Mouse (Mus musculus) hindbrain, embryonic 11.5 days (tissue): Measurements from ENCODE around the gene Gm10153. TPM values are rescaled to one million over a fixed set of nuclear protein-coding genes. Genes with fewer than 3 reads are reported as not detected.
"Not testable (repeated sequence)": the region's sequence is repeated elsewhere in the genome, so short reads cannot be mapped to it uniquely, and the experiment has no call there.

Source experiments
- ATAC-seq: fragments of 200-750 bp; cut with Nextera tagmentation; 2 replicates; pipeline ENCODE4 v1.8.0; 2017; ENCODE audit warnings: mild to moderate bottlenecking, moderate TSS enrichment, moderate library complexity; ENCODE audit not compliant: low FRiP score
- DNase-seq: peaks from one replicate; pipeline ENCODE4 v3.0.0-alpha.2; 2015; ENCODE audit warnings: low spot score
- H3K27ac ChIP-seq: fragments of 300-500 bp; sonication (generic); 2 replicates; pipeline ENCODE4 v1.5.1; 2014; ENCODE audit warnings: mild to moderate bottlenecking, low read depth, low read length
- H3K27me3 ChIP-seq: fragments of 300-500 bp; sonication (generic); 2 replicates; pipeline ENCODE4 v1.6.1; 2014; ENCODE audit warnings: mild to moderate bottlenecking, low read length, moderate library complexity, mixed read lengths; ENCODE audit not compliant: control insufficient read depth, insufficient read depth
- H3K36me3 ChIP-seq: fragments of 300-500 bp; sonication (generic); 2 replicates; pipeline ENCODE4 v1.6.1; 2014; ENCODE audit warnings: mild to moderate bottlenecking, low read length, moderate library complexity, mixed read lengths; ENCODE audit not compliant: control insufficient read depth, insufficient read depth
- H3K4me1 ChIP-seq: fragments of 300-500 bp; sonication (generic); replicated peaks from 2 replicates; pipeline ENCODE4 v1.6.1; 2014; ENCODE audit warnings: low read length, mixed read lengths; ENCODE audit not compliant: control insufficient read depth, insufficient read depth
- H3K4me2 ChIP-seq: fragments of 300-500 bp; sonication (generic); replicated peaks from 2 replicates; pipeline ENCODE4 v1.6.1; 2014; ENCODE audit warnings: mild to moderate bottlenecking, low read depth, low read length
- H3K4me3 ChIP-seq: fragments of 300-500 bp; sonication (generic); 2 replicates; pipeline ENCODE4 v1.5.1; 2014; ENCODE audit warnings: low read depth, low read length
- H3K9ac ChIP-seq: fragments of 300-500 bp; sonication (generic); 2 replicates; pipeline ENCODE4 v1.6.1; 2014; ENCODE audit warnings: low read depth, low read length
- H3K9me3 ChIP-seq: fragments of 300-500 bp; sonication (generic); 2 replicates; pipeline ENCODE4 v1.6.1; 2016; ENCODE audit warnings: low read length; ENCODE audit not compliant: control insufficient read depth
- WGBS: fragments of 180-500 bp; shearing (Covaris S2); extraction: QIAGEN DNeasy Blood & Tissue Kit; methylation state at CpG from one replicate; pipeline ENCODE4 v1.1.7; 2014; 5-methylcytosine and 5-hydroxymethylcytosine counted together
- polyA plus RNA-seq: library from polyadenylated mRNA; unstranded; fragments of >200 nt; fragmentation: Nextera tagmentation; extraction: Ambion mirVana; gene quantifications from 2 replicates; pipeline ENCODE4 v1.2.1, GENCODE M21; 2014

Gm10153 gene
- polyA plus RNA-seq, 1 experiment from 2014 or later: not detected

GRCm38 (mm10) chr7:142155308-142155707 lies 34.9 kb downstream of the Gm10153 start:
- H3K4me3 ChIP-seq: no peak overlapping the region
- no peaks in the 10 kb centered on the region for H3K4me1 ChIP-seq
- H3K9me3 ChIP-seq: no peaks in the 10 kb centered on the region
- H3K36me3 ChIP-seq: no peaks in the 10 kb centered on the region
- no peak for ATAC-seq
- DNase-seq: no peak
- no peak overlapping the region for H3K4me2 ChIP-seq
- 76% methylated on average over 1 of the region's 1 CpGs for WGBS
- H3K9ac ChIP-seq: no peak overlapping the region
- no peak overlapping the region for H3K27ac ChIP-seq
- no peaks in the 10 kb centered on the region for H3K27me3 ChIP-seq

GRCm38 (mm10) chr7:142152191-142152590 lies 38.0 kb downstream of the Gm10153 start:
- Histone ChIP-seq H3K4me1 (no peaks in the 10 kb centered on the region), H3K9ac (no peak overlapping the region), H3K9me3 (no peaks in the 10 kb centered on the region), H3K4me2 (no peak overlapping the region), H3K27ac (no peak overlapping the region), H3K27me3 (no peaks in the 10 kb centered on the region), H3K36me3 (no peaks in the 10 kb centered on the region), H3K4me3 (no peak overlapping the region)
- 84% methylated on average over 4 of the region's 4 CpGs for WGBS
- DNase-seq (no peak), ATAC-seq (no peak)

GRCm38 (mm10) chr7:142148633-142149032 lies 41.6 kb downstream of the Gm10153 start:
- ATAC-seq: no peak
- DNase-seq: no peak
- Histone ChIP-seq H3K4me2 (no peak overlapping the region), H3K9ac (no peak overlapping the region), H3K36me3 (no peaks in the 10 kb centered on the region), H3K4me1 (no peaks in the 10 kb centered on the region), H3K4me3 (no peak overlapping the region), H3K27ac (no peak overlapping the region), H3K27me3 (no peaks in the 10 kb centered on the region), H3K9me3 (no peaks in the 10 kb centered on the region)

- peak; percentile 75 for DNase-seq
- 0% methylated on average over 1 of the region's 1 CpGs for WGBS
- Histone ChIP-seq H3K27ac (no peak overlapping the region), H3K27me3 (no peaks in the 10 kb centered on the region), H3K36me3 (no peaks in the 10 kb centered on the region), H3K9ac (no peak overlapping the region), H3K9me3 (no peaks in the 10 kb centered on the region), H3K4me3 (no peak overlapping the region), H3K4me1 (no peaks in the 10 kb centered on the region), H3K4me2 (no peak overlapping the region)
- no peak for ATAC-seq
Measured at GRCm38 (mm10) chr7:142146033-142146432, 44.2 kb downstream of the Gm10153 start.

- no peaks in the 10 kb centered on the region for H3K27me3 ChIP-seq
- no peaks in the 10 kb centered on the region for H3K9me3 ChIP-seq
- no peak overlapping the region for H3K4me3 ChIP-seq
- H3K9ac ChIP-seq: no peak overlapping the region
- DNase-seq (no peak), ATAC-seq (no peak)
- 57% methylated on average over 4 of the region's 4 CpGs for WGBS
- no peak overlapping the region for H3K4me2 ChIP-seq
- no peak overlapping the region for H3K27ac ChIP-seq
- no peaks in the 10 kb centered on the region for H3K4me1 ChIP-seq
- H3K36me3 ChIP-seq: no peaks in the 10 kb centered on the region
Measured at GRCm38 (mm10) chr7:142145413-142145940, 44.7 kb downstream of the Gm10153 start.

- Histone ChIP-seq H3K36me3 (no peaks in the 10 kb centered on the region), H3K4me2 (no peak within 1 kb of the TSS), H3K27ac (no peak within 1 kb of the TSS), H3K27me3 (no peaks in the 10 kb centered on the region), H3K9ac (no peak within 1 kb of the TSS), H3K9me3 (no peaks in the 10 kb centered on the region), H3K4me1 (no peaks in the 10 kb centered on the region), H3K4me3 (no peak within 1 kb of the TSS)
- 75% methylated on average over 1 of the region's 1 CpGs for WGBS
- ATAC-seq (no peak), DNase-seq (no peak)
Measured at GRCm38 (mm10) chr7:142144507-142144906, 45.7 kb downstream of the Gm10153 start, which contains the start of gene Gm45337. Gene Gm45337 (minus strand): TSS chr7:142144607.

GRCm38 (mm10) chr7:142143506-142144010 lies 46.6 kb downstream of the Gm10153 start:
- not testable (repeated sequence) for H3K27ac ChIP-seq, H3K4me1 ChIP-seq, ATAC-seq, H3K36me3 ChIP-seq, H3K4me2 ChIP-seq, DNase-seq, H3K9me3 ChIP-seq, H3K4me3 ChIP-seq, H3K27me3 ChIP-seq, H3K9ac ChIP-seq
- WGBS: 61% methylated on average over 1 of the region's 1 CpGs

GRCm38 (mm10) chr7:142140696-142141095 lies 49.5 kb downstream of the Gm10153 start:
- no peak for ATAC-seq
- H3K4me1 ChIP-seq: no peaks in the 10 kb centered on the region
- WGBS: 61% methylated on average over 1 of the region's 1 CpGs

More at GRCm38 (mm10) chr7:142140696-142141095, 49.5 kb downstream of the Gm10153 start:
- H3K27ac ChIP-seq: no peak overlapping the region
- H3K36me3 ChIP-seq: no peaks in the 10 kb centered on the region
- H3K9ac ChIP-seq: no peak overlapping the region
- DNase-seq: no peak
- no peak overlapping the region for H3K4me3 ChIP-seq
- H3K4me2 ChIP-seq: no peak overlapping the region
- H3K9me3 ChIP-seq: no peaks in the 10 kb centered on the region
- no peaks in the 10 kb centered on the region for H3K27me3 ChIP-seq
